Mouse (Mus musculus) A20 (cell line): ENCODE data around the gene Fam208a.

Experiments used
- DNase-seq: peaks from one replicate; pipeline ENCODE4 v3.0.0-alpha.2; 2011; ENCODE audit warnings: low read depth, low spot score

The Fam208a gene

DNA sequence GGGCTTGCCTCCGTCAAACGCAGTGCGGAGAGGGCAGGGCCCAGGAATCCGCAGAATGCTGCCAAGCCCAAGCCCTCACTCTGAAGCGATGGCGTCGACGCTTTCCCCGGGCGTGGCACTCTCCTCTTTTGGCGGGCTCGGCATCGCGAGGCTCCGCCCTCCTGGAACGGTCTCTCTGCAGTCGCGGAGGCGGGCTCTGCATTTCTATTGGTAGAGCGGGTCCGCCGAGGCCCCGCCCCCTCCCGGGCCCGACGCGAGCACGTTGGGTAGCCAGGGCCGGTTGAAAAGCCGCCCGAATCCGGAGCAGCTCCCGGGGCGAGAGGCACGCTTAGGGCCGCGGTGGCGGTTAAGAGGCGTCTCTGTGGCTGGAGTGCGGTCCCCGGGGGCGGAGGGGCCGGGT, at the start of gene Fam208a:
TSS of gene Fam208a (plus strand) at position 262 of the 400 bp plus-strand sequence.
- peak; percentile 93 for DNase-seq

DNA sequence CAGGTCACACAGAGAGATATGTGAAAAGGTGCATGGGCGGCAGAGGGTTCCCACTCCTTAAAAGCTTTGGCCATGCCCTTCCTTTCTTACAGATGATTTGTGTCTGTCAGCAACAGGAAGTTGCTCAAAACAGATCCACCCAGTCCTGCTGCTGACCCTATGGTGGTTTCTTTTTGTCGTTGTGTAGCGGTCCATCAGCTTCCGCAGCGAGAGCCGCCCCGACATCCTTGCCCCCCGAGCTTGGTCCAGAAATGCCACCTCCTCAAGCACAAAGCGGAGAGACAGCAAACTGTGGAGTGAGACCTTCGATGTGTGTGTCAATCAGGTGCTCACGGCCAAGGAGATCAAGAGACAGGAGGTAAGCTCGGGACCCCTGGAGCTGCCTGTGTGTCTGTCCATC, 49.2 kb upstream of the Fam208a start:
- DNase-seq: no peak

DNA sequence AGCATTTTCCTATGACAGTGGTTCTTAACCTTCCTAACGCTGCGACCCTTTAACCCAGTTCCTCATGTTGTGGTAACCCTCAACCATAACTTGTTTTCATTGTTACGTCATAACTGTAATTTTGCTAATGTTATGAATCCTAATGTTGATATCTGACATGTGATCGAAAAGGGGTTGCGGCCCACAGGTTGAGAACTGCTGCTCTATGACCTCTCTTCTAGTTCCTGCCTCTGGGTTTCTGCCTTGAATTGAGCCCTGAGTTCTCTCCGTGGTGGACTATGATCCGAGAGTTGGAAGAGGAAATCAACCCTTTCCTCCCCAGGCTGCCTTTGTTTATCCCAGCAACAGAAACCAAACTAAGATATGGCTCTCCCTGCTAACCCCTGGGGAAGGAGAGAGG, 47.2 kb upstream of the Fam208a start:
- DNase-seq: no peak

DNA sequence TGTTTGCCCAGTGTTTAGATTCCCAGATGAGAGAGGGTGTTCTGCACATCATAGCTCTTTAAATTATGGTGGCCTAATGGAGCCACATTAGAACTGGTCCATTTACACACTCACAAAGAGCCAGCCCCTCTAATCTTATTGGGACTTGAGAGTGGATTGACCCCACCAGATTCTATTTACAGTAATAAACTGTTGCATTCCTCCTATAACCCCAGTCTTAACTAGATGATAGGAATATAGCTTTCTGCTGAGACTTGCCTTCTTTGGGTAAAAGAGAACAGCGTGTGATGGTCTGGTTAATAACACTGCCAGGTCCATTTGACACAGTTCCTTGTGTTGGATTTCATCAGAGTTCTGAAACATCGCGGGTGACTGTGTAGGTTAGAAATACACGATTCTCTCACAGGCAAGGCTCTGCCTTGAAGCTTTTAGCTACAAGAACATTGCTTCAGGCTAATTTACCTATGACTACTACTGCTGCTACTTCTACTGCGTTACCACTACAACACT, 45.3 kb upstream of the Fam208a start:
- no peak for DNase-seq

DNA sequence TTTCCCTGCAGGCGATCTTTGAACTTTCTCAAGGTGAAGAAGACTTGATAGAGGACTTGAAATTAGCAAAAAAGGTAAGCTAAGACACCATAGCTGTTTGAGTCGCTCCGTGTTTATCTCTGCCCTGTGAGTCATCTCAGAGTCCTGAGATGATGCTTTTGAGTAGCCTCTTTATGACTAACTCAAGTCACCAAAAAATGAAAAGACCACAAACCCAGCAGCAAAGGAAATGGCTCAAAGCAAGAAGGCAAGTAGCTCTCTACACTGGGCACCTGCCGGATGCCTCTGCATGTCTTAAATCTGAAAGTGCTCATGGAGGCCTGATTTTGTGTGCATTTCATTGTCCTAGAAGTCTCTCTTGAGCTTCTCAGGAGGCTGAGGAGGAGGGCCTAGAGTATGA, 44.5 kb upstream of the Fam208a start:
- no peak for DNase-seq

DNA sequence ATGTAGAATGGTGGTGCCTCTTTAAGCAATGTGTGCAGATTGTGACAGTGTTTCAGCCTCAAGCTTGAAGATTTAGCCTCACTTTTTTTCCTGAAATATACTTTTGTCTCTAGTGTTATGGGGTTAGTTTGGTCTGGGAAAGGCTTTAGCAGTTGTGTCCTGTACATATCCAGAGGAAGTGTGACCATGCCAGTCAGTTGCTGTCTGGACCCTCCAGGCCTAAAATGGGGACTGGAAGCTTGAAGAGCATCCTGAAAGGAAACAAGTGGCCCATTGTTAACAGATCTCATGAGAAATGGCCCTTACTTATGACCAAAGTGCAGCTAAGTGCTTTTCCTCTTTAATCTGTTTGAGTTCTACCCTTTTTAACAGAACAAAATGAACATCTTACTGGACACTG, 40.0 kb upstream of the Fam208a start:
- DNase-seq: no peak

DNA sequence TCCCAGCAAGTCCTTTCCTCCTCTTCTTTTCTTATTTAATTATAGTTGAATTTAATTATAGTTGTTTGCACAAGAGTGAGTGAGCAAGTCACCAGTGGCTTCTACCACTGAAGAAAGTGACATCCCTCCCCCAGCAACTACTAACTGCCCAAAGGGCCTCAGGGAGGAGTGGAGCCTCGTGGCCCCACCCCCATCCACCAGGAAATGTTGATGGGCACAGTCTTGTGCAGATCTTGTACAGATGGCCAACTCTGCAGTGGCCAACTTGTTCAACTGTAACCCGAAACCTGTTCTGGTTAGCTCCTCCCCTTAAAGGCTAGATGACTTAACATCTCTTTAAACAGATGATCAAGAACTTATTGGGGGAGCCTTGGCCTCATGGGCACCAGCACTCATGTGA, 38.9 kb upstream of the Fam208a start:
- DNase-seq: peak; percentile 14

DNA sequence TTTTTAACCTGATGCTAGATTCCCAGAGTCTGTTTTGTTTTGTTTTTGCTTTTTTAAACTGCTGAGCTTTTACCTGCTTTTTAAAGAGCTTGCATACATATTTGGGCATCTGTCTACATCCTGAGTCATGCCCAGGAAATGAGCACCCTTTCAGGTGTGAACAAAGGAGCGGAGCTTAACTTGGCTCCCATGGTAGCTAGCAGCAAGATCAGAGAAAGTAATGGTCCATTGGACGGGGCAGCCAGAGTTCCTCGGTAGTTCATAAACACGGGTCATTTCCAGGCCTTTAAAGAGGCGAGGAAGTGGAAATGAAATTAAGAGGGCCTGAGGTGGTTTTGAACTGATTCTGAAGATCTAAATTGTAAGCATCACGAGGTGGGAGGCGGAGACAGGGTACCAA, 38.0 kb upstream of the Fam208a start:
- DNase-seq: peak; percentile 29

DNA sequence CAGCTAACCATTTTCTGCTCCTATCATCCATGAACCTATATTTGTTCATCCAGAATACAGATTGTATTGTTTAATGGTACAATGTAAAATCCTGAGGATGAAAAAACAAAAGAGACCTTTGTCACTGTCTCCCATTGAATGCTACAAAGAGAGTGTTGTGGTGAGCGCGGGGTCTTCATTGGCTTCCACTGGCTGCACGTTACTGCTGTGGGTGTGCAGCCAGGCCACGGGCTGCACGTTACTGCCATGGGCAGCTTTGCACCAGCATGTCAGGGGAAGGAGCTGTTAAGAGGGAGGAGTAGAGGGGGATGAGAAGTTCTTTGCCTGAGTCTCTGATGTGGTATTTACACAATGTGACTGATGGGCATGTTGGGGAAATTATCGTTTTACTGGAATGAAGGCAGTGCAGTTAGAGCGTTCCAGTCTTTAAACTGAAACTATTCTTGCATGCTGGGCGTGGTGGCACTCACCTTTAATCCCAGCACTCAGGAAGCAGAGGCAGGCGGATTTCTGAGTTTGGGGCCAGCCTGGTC, 36.8 kb upstream of the Fam208a start:
- DNase-seq: no peak

DNA sequence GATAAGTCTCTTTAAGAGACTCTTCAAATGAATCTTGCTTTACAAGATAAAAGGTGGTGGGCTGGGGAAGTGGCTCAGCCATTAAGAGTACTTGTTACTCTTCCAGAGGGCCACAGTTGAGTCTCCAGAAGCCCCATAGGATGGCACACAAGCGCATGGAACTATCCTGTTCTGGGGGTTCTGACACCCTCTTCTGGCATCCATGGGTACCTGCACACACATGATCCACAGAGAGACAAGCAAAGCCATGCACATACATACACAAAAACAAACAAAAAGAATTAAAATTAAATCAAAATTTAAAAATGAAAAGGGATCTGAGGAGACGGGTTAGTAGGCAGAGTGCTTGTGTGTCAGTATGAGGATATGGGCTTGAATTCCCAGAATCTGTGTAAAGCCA, 36.0 kb upstream of the Fam208a start:
- no peak for DNase-seq

DNA sequence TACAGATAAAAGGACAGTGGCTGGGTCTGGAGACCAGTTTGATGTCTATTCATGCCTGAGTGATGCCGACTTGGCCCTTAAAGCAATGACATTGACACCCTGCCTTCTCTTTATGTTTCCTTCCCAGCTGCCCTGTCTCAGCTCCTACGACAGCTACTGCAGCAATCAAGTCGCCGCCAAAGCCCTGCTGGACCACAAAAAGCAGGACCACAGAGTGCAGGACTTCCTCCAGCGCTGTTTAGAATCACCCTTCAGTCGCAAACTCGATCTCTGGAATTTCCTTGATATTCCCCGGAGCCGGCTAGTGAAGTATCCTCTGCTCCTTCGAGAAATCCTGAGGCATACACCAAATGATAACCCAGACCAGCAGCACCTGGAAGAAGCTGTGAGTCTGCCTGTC, 34.8 kb upstream of the Fam208a start:
- no peak for DNase-seq

DNA sequence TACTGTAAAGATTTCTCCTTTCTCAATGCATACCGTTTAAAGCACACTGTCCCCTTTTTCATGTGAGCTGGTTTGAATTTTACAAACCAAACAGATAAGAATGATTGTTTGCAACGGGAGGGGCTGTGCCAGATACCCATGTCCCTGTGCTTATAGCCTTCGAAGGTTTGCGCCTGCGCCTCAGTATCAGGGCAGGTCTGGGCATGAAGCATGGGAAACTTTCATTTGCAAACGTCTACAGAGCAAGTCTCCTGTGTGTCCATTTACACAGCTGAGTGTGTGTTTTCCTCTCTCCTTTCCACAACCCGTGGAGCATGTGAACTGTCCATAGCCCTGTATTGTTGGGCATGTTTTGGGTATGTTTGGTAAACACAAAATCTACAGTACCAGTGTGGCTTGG, 32.2 kb upstream of the Fam208a start:
- DNase-seq: no peak

DNA sequence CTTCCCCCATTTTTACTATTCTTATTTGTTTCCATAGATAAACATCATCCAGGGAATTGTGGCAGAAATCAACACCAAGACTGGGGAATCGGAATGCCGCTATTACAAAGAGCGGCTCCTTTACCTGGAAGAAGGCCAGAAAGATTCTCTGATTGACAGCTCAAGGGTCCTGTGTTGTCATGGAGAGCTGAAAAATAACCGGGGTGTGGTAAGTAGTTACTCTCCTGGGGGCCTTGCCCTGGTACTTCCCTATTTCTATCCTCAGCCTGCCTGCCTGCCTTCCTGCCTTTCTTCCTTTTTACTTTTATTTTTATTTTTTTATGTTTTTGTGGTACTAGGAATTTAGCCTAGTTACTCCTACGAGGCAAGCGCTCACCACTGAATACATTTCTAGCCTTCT, 31.1 kb upstream of the Fam208a start:
- no peak for DNase-seq

DNA sequence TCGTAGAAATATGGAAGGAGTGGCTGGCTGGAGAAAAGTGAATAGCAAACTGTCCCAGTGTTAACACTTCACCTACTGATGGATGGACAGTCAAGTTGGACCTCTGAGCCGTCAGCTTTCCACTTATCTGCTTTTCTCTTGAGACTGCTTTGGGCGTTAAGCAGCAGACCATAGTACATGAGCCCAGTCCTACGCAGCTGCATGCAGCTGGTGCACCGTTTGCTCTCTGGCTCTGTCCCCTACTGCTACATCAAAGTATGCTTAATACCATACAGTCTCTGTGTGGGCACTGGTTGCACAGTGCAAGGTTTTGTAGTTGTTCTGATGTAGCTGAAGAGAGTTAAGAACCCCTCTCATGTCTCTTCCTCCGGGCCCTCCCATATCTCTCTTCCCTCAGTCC, 28.1 kb upstream of the Fam208a start:
- DNase-seq: no peak

DNA sequence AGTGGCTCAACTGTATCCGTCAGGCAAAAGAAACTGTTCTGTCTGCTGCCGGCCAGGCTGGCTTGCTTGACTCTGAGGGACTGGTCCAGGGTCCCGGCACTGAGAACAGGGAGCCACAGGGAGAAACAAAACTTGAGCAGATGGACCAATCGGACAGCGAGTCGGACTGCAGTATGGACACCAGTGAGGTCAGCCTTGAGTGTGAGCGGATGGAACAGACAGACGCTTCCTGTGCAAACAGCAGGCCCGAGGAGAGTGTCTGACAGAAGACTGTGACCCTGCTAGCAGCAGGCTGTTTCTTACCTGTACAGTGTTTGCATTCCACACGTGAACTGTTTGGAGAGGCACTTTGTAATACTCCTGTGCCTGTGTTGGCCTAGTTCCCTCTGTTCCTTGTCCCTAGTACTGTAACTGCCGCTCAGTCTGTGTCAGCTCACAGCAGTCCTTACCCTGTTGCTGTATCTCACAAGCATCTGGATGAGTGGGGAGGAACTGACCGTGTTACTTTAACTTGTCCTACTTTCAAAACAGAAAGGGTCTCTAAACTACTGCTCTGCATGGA, 26.8 kb upstream of the Fam208a start:
- no peak for DNase-seq

DNA sequence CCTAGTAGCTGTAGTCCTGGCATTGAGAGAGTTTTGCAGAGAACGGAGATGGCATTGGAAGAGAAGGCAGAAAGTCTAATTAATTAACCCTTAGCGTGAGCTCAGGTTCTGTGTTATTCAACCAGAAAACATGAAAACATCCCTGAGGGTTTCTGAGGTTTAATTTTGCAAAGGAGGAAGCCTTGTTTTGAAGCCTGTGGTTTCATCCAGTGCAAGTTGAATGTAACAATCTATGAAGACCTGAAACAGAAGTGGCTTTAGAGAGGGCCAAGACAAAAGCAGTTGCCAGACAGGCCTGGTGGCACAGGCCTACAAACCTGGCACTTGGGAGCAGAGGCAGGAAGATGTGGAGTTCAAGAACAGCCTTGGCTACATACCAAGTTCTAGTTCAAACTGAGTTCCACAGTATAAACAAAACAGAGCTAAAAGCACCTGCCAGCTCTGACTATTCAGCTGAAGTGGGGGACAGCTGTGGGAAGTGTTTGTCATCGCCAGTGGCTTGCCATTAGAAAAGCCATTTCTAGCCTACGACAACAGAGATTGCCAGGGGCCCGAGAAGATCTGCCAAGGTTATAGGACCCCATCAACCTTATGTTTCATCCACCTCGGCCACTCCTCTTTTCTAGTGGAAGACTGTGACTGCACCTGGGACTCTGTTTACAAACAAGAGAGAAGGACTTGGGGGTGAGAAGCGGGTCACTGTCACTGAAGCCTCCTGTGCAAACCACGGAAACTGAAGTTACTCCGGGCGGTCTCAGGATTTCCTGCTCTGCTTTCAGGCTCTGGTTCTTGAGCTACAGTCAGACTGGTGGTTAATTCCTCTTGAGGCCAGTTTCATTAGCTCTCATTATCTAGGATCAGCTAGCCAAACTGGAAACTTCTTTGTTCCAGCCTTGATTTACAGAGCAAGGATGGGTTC, 26.0 kb upstream of the Fam208a start:
- DNase-seq: peak; percentile 62

DNA sequence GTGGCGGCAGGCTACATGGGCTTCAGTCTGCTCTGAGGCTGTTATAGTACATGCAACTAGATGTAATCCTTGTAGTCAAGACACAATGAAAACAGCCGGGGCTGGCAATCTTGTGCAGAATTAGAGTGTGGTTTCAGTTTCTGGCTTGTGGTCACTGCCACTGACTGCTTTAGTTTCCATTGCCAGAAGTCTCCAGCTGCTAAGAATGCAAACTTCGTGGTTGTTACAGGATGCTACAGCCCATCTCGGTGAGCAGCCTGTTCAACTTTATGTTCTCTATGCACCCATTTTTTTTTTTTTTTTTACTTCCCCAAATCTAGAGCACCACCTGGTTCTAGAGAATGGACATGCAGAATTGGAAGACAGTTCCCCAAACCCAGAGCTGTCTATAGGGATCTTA, 23.2 kb upstream of the Fam208a start:
- DNase-seq: peak; percentile 88

DNA sequence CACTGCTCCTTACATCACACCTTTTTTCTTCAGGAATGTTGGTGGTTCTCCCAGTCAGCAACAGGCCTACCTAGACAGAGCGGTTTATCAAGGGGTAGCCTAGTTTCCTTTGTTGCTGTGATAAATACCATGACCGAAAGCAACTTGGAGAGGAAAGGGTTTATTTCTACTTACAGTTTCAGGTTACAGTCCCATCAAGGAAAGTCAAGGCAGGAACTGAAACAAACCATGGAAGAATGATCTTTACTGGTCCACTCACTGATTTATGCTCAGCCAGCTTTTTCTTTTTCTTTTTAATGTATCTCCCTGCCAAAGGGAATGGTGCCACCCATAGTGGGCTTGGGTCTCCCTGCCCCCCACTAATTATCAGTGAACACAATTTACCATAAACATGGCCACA, 22.7 kb upstream of the Fam208a start:
- no peak for DNase-seq

DNA sequence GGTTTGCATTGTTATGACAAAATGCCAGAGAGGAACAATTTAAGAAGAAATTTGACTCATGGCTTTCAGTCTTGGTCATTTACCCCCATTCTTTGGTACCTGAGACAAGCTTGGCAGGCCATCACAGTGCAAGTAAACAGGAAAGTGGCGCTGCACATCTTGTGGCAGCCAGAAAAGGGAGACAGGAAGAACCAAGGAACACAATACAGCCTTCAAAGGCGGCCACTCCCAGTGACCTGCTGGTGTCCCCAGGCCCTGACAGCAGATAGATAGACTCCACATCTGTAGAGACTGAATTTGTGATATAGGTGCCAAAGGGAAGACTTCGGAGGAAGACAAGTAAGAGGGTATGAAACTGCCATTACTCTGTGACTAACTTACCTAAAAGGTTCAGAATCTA, 20.4 kb upstream of the Fam208a start:
- DNase-seq: no peak

DNA sequence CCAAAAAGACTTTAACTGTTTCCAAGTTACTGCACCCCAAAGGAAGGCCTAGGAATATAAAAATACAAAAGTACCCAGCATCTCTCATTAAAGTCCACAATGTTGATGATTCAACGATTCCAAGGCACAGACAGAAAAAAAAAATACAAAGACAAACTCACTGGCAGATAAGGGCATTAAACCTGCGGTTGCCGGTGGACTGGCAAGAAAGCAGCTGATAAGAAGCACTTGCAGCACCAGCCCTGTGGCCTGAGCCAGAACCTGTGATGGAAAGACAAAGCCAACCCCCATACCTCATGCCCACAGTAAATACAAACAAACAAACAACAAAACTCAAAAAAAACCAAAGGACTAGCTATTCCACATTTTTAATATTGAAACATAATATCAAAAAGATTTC, 19.0 kb upstream of the Fam208a start:
- DNase-seq: no peak

DNA sequence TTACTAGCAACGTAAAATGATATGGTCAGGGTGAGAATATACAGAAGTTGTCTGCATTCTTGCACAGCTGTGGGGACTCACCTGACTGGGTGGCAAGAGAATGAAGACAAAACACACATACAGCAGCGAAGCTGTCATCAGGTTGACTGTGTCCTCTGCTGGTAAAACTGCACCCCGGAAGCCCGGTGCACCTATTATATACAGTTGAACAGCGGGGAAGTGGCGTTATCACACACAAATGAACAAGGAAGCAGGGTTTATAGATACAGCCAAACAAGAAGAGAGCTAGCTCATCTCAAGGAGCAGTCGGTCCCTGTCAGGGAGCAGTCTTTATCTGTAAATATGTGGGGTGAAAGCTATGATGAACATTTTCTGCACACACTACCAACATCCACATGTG, 17.1 kb upstream of the Fam208a start:
- no peak for DNase-seq

DNA sequence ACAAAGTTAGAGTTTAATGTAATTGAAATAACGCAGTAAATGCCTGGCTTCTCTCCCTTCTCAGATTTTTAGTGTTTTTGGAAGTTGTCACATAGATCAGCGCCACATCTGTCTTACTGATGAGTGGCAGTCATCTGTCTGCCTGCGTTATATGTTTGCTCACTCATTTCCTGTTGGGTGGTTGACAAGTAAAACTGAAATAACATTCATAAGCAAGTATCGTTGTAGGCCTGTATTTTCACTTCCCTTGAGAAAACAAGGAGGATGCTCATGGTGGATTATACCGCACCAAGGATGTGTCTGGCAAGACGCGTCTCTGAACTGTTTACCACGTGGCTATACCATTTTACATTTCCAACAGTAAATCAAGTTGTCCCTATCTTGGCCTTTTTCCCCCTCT, 15.9 kb upstream of the Fam208a start:
- DNase-seq: no peak

DNA sequence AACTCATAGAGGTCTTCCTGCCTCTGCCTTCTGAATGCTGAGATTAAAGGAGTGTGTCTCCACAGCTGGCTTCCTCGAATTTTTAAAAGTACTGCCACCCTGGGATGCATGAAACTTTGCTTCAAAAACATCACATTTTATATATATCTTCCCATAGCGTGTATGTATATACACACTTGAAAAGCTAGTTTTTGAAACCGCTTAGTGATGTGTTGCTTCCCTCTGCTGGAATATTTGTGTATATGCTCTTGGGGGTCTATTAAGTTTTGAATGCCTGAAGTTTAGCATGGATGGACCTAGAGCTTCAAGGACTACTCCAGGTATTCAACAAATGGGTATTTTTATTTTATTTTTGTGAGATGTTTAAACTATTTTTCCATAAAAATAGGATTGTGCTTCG, 14.7 kb upstream of the Fam208a start:
- peak; percentile 64 for DNase-seq
